ENCODE assay signal across 26 mouse cellular contexts in the genomic region with DNA sequence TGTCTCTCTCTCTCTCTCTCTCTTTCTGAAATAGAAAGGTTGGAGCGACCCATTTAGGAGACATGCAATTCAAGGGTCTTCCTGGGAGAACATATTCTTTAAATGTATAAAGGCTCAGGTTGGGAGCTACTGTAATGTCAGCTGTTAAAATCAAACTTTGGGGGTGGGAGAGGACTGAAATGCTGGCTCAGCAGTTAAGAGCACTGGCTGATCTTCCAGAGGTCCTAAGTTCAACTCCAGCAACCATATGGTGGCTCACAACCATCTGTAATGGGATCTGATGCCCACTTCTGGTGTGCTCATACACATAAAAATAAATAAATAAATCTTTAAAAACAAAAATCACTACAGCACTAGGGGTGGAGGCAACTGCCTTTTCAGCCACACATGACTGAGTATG. TPM values are rescaled to one million over a fixed set of nuclear protein-coding genes. Genes with fewer than 3 reads are reported as not detected.
A peak's percentile ranks its signal among the peaks of the same experiment; 100 is the strongest.
DNase-seq lines count a peak whose midpoint lies in the region; ATAC-seq and TF ChIP-seq lines count a peak whose summit lies in the region.
"Had no signal": no experiment of that assay in that cellular context is flagged by ENCODE, and none has a peak within 500 bp of the region (broad histone marks: within the 10 kb centered on the region; RNA-seq: fewer than 3 reads in every experiment).

No protein-coding gene starts in this region.

- in situ Hi-C loops in CH12.LX (cut with MboI; ENCODE audit: low pct_ligation_motif_present, low pct_unique_long_range_greater_than_20kb, low sequenced_read_pairs): no loop called here
- in situ Hi-C loops in ES-E14 (cut with MboI; ENCODE audit: low sequenced_read_pairs in 2 of 2, unreplicated experiment in 2 of 2): no loop called here

- no peak for TF ChIP-seq POLR2A in CH12.LX (IDR thresholded peaks at IDR 0.05; ENCODE audit: low read depth, low read length)
- no peak for TF ChIP-seq POLR2A in heart, adult 2 months (IDR thresholded peaks at IDR 0.05; ENCODE audit: insufficient read depth, low read depth, low read length)
- no peak for TF ChIP-seq POLR2A in lung, adult 2 months (IDR thresholded peaks at IDR 0.05; ENCODE audit: borderline replicate concordance, extremely low read depth, low read depth, low read length)

- H3K36me3 ChIP-seq in CH12.LX (replicated peaks in 1 of 2; ENCODE audit: control insufficient read depth in 1 of 2, insufficient read depth in 1 of 2, low read length in 1 of 2): no peaks in the 10 kb centered on the region
- H3K36me3 ChIP-seq in ES-E14 (ENCODE audit: control insufficient read depth, insufficient read depth, low read length, poor library complexity, severe bottlenecking): no peaks in the 10 kb centered on the region
- H3K36me3 ChIP-seq in intestine, embryonic 16.5 days (ENCODE audit: control insufficient read depth, insufficient read depth, low read length): no peaks in the 10 kb centered on the region
- no peaks in the 10 kb centered on the region for H3K36me3 ChIP-seq in heart, embryonic 12.5 days
- no peaks in the 10 kb centered on the region for H3K36me3 ChIP-seq in heart, adult 2 months (ENCODE audit: control insufficient read depth, insufficient read depth, low read length)
- H3K36me3 ChIP-seq: embryonic facial prominence, embryonic 12.5 days; embryonic facial prominence, embryonic 15.5 days; G1E; heart, embryonic 13.5 days had no signal

- DNase-seq in CH12.LX (ENCODE audit: extremely low read depth) (no peak), ES-E14 (ENCODE audit: low read depth, low spot score) (no peak)
- no peak for DNase-seq in heart, adult 2 months
- DNase-seq in lung, adult 2 months: no peak
- DNase-seq: adrenal gland, postnatal 10 days; adrenal gland, postnatal 36 days; cerebellum, adult 9-10 months; forebrain, postnatal 0 days; gastrocnemius, adult 2 months; gastrocnemius, postnatal 25 days; heart, postnatal 14 days; heart, postnatal 4 days had no signal

- 91% methylated on average over 1 of the region's 1 CpGs for WGBS in intestine, embryonic 16.5 days
- WGBS in heart, embryonic 12.5 days: 59% methylated on average over 1 of the region's 1 CpGs
- WGBS in heart, adult 2 months: 85% methylated on average over 1 of the region's 1 CpGs
- WGBS in lung, adult 2 months: 92% methylated on average over 1 of the region's 1 CpGs

- H3K9me3 ChIP-seq in CH12.LX (replicated peaks; ENCODE audit: low read length): peaks cover 7% of the 10 kb centered on the region
- no peaks in the 10 kb centered on the region for H3K9me3 ChIP-seq in ES-E14 (ENCODE audit: control insufficient read depth, insufficient read depth, low read depth, low read length)
- H3K9me3 ChIP-seq in intestine, embryonic 16.5 days (ENCODE audit: control insufficient read depth, low read length): no peaks in the 10 kb centered on the region
- no peaks in the 10 kb centered on the region for H3K9me3 ChIP-seq in heart, embryonic 12.5 days (replicated peaks)
- H3K9me3 ChIP-seq: embryonic facial prominence, embryonic 12.5 days; embryonic facial prominence, embryonic 15.5 days; heart, embryonic 13.5 days had no signal

- H3K4me1 ChIP-seq in CH12.LX (ENCODE audit: control insufficient read depth in 1 of 2, insufficient read depth in 2 of 2) (peaks cover 2 to 9% of the 10 kb centered on the region in 2 experiments; a peak in 1 of 4 replicates), ES-E14 (ENCODE audit: control insufficient read depth in 2 of 2, insufficient read depth in 2 of 2, low read length in 2 of 2, poor library complexity in 1 of 2) (peaks cover 2% of the 10 kb centered on the region in 2 experiments; a peak in 1 of 4 replicates)
- H3K4me1 ChIP-seq in intestine, embryonic 16.5 days (ENCODE audit: control insufficient read depth, insufficient read depth, low read length): peaks cover 9% of the 10 kb centered on the region
- peaks cover 16% of the 10 kb centered on the region for H3K4me1 ChIP-seq in heart, embryonic 12.5 days (replicated peaks)
- H3K4me1 ChIP-seq in heart, adult 2 months (ENCODE audit: control insufficient read depth, insufficient read depth, low read length): no peaks in the 10 kb centered on the region
- H3K4me1 ChIP-seq in lung, adult 2 months (ENCODE audit: control insufficient read depth, insufficient read depth, low read length): peaks cover 10% of the 10 kb centered on the region

- H3K9ac ChIP-seq in CH12.LX (ENCODE audit: insufficient read depth, low read depth) (no peak overlapping the region), ES-E14 (ENCODE audit: insufficient read depth, low read depth, low read length, poor library complexity, severe bottlenecking) (no peak overlapping the region)
- no peak overlapping the region for H3K9ac ChIP-seq in intestine, embryonic 16.5 days (ENCODE audit: low read depth, low read length)
- no peak overlapping the region for H3K9ac ChIP-seq in heart, embryonic 12.5 days
- no peak overlapping the region for H3K9ac ChIP-seq in heart, adult 2 months (ENCODE audit: low read depth, low read length)
- H3K9ac ChIP-seq: embryonic facial prominence, embryonic 12.5 days; embryonic facial prominence, embryonic 15.5 days; forebrain, postnatal 0 days; heart, embryonic 13.5 days; hindbrain, embryonic 14.5 days had no signal

- dilution Hi-C loops in CH12.LX (cut with MboI; ENCODE audit: extremely low pct_ligation_motif_present, extremely low pct_unique_long_range_greater_than_20kb, low sequenced_read_pairs): no loop called here

- TF ChIP-seq RAD21 in CH12.LX (IDR thresholded peaks at IDR 0.05; ENCODE audit: low read depth, low read length): no peak

- intact Hi-C loops in heart, adult 2 months (cut with DNase I): no loop called here

- no peak for ATAC-seq in intestine, embryonic 16.5 days
- ATAC-seq in heart, embryonic 12.5 days (ENCODE audit: insufficient number of reproducible peaks, low FRiP score): no peak
- ATAC-seq: CD4-positive, CD25-positive, alpha-beta regulatory T cell, adult 4 months; forebrain, embryonic 14.5 days; forebrain, postnatal 0 days; hindbrain, postnatal 0 days; inflammation-experienced regulatory T-cells, adult 6 months; Patski had no signal

- H3K27me3 ChIP-seq in CH12.LX (replicated peaks): no peaks in the 10 kb centered on the region
- H3K27me3 ChIP-seq in intestine, embryonic 16.5 days (replicated peaks; ENCODE audit: control insufficient read depth, insufficient read depth, low read length): peaks cover 7% of the 10 kb centered on the region
- peaks cover 59% of the 10 kb centered on the region for H3K27me3 ChIP-seq in heart, embryonic 12.5 days (replicated peaks)
- H3K27me3 ChIP-seq in heart, adult 2 months (ENCODE audit: control insufficient read depth, insufficient read depth, low read length): peaks cover 12% of the 10 kb centered on the region

- no peak for TF ChIP-seq EP300 in CH12.LX (IDR thresholded peaks at IDR 0.05; ENCODE audit: low read length)
- no peak for TF ChIP-seq EP300 in heart, adult 2 months (IDR thresholded peaks at IDR 0.05; ENCODE audit: insufficient read depth, low read depth, low read length)

- no peak for TF ChIP-seq CTCF in CH12.LX (conservative IDR thresholded peaks at IDR 0.05 in 1 of 2, IDR thresholded peaks at IDR 0.05 in 1 of 2; ENCODE audit: low read depth in 2 of 2, low read length in 2 of 2)
- no peak for TF ChIP-seq CTCF in heart, adult 2 months (IDR thresholded peaks at IDR 0.05)
- TF ChIP-seq CTCF in lung, adult 2 months (IDR thresholded peaks at IDR 0.05; ENCODE audit: insufficient read depth, low read length): no peak

- H3K27ac ChIP-seq in CH12.LX (ENCODE audit: insufficient read depth, low read depth): no peak overlapping the region
- no peak overlapping the region for H3K27ac ChIP-seq in ES-E14 (ENCODE audit: insufficient read depth, low read depth, low read length, poor library complexity, severe bottlenecking)
- H3K27ac ChIP-seq in intestine, embryonic 16.5 days (ENCODE audit: low read length): peak overlapping the region; percentile 93
- no peak overlapping the region for H3K27ac ChIP-seq in heart, embryonic 12.5 days (ENCODE audit: poor library complexity, severe bottlenecking)
- no peak overlapping the region for H3K27ac ChIP-seq in heart, adult 2 months
- H3K27ac ChIP-seq: embryonic facial prominence, embryonic 12.5 days; embryonic facial prominence, embryonic 15.5 days; gastrocnemius, adult 2 months; heart, embryonic 13.5 days; hindbrain, embryonic 14.5 days; hindbrain, postnatal 0 days had no signal

- H3K79me2 ChIP-seq in CH12.LX (replicated peaks; ENCODE audit: control insufficient read depth, extremely low read depth, insufficient read depth, poor library complexity, severe bottlenecking): no peaks in the 10 kb centered on the region
- H3K79me2 ChIP-seq in heart, adult 2 months (replicated peaks; ENCODE audit: control insufficient read depth, insufficient read depth, low read length): no peaks in the 10 kb centered on the region

- H3K4me3 ChIP-seq in CH12.LX (replicated peaks in 1 of 3; ENCODE audit: low read depth in 2 of 3, low read length in 2 of 3, poor library complexity in 1 of 3) (no peak overlapping the region), ES-E14 (ENCODE audit: insufficient read depth in 1 of 2, low read depth in 1 of 2, low read length in 2 of 2, poor library complexity in 1 of 2, severe bottlenecking in 1 of 2) (no peak overlapping the region)
- peak overlapping the region; percentile 64; the same call in 1 of the 2 replicates for H3K4me3 ChIP-seq in intestine, embryonic 16.5 days (ENCODE audit: low read length)
- H3K4me3 ChIP-seq in heart, embryonic 12.5 days: no peak overlapping the region
- H3K4me3 ChIP-seq in heart, adult 2 months: no peak overlapping the region
- no peak overlapping the region for H3K4me3 ChIP-seq in lung, adult 2 months (replicated peaks; ENCODE audit: extremely low read depth, low read depth, low read length)
- H3K4me3 ChIP-seq: embryonic facial prominence, embryonic 12.5 days; embryonic facial prominence, embryonic 15.5 days; gastrocnemius, adult 2 months; heart, embryonic 13.5 days had no signal

- H3K4me2 ChIP-seq in CH12.LX (ENCODE audit: insufficient read depth, low read depth, poor library complexity, severe bottlenecking): no peak overlapping the region
- peak overlapping the region; percentile 58; the same call in 1 of the 2 replicates for H3K4me2 ChIP-seq in intestine, embryonic 16.5 days (ENCODE audit: low read depth, low read length)
- no peak overlapping the region for H3K4me2 ChIP-seq in heart, embryonic 12.5 days
- H3K4me2 ChIP-seq: embryonic facial prominence, embryonic 12.5 days; embryonic facial prominence, embryonic 15.5 days; heart, embryonic 13.5 days; hindbrain, embryonic 14.5 days had no signal

TF ChIP-seq in ES-E14, 5 proteins besides CTCF, POLR2A, EP300 and RAD21 (continues in another document):
- TF ChIP-seq MAFK (IDR thresholded peaks at IDR 0.05; ENCODE audit: insufficient read depth, low read depth, low read length): 0 out of 2 replicates have a peak, but pooled peaks have one; percentile 55

RNA-seq across cellular contexts. Expression of gene Sgpp2, which starts 1.5 kb away (rescaled TPM):
- total RNA-seq in CH12.LX (2012; rRNA removed): 0.29 and 0.59 TPM in 2 replicates
- 0.12 and 0.16 TPM in 2 replicates for total RNA-seq in CH12.LX (2014; rRNA removed)
- 0.72 and 0.87 TPM in 2 replicates for polyA plus RNA-seq in CH12.LX (2012; ENCODE audit: insufficient read length, low read depth)
- 0.22 and 0.63 TPM in 2 replicates for total RNA-seq in ES-E14 (2012; rRNA removed)
- 46.4 and 48.0 TPM in 2 replicates for polyA plus RNA-seq in intestine, embryonic 16.5 days (2015; fragmentation: Nextera tagmentation; extraction: Ambion mirVana)
- polyA plus RNA-seq in heart, embryonic 12.5 days (2016; fragmentation: Nextera tagmentation; extraction: Ambion mirVana): 0.14 TPM in 2 replicates
- total RNA-seq in heart, adult 2 months (2021): under 1 TPM in 1 of 2 experiments, not detected in 1; 0.09 TPM
- 0.26 and 0.31 TPM in 2 replicates for polyA plus RNA-seq in heart, adult 2 months (2012; rRNA removed)
- polyA plus RNA-seq in lung, adult 2 months (2012; rRNA removed): 25.1 and 33.7 TPM in 2 replicates
- total RNA-seq: common myeloid progenitor, adult 5-6 weeks; gastrocnemius, adult 2 months; gastrocnemius, postnatal 25 days; granulocyte monocyte progenitor cell, adult 5-6 weeks had no signal
- polyA plus RNA-seq: G1E had no signal

Comparison
In these comparisons a context has a peak if more than half of its experiments do, and no peak if none do; other contexts are left out.
1. RNA of gene Sgpp2, which starts 1.5 kb away (polyA plus RNA-seq): 46.4 to 48.0 TPM in intestine, embryonic 16.5 days and 25.1 to 33.7 TPM in lung, adult 2 months; 0.72 to 0.87 TPM in CH12.LX, 0.26 to 0.31 TPM in heart, adult 2 months and 0.14 TPM in heart, embryonic 12.5 days; every median in the first group is over 10 times any median in the second.